Mouse (Mus musculus): ENCODE measurements around the gene Pla2g12a. TPM values are rescaled to one million over a fixed set of nuclear protein-coding genes. Genes with fewer than 3 reads are reported as not detected.
A peak's percentile ranks its signal among the peaks of the same experiment; 100 is the strongest.

Gene Pla2g12a
- total RNA-seq, 2 experiments from 2014 or later: 17.6 to 17.9 TPM

DNA sequence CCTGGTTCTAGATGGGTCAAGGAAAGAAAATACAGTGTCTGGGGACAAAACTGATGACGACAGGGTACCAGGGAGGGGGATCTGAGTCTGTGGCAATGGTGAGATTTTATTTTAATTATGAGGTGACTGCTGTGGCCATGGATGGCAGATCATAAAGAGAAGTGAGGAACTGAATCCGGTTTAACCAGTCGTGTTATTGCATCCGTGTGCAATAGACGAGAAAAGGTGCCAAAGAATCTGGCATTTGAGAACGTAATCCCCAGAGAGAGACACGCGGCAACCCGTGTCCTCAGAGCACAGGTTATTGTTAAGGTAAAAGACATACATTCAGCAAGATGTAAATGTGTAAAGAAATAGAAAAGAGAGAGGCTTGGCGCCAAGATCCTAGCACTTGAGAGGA is 1.1 kb upstream of the Pla2g12a start:
- TF ChIP-seq CTCF (IDR thresholded peaks at IDR 0.05): no peak
- Histone ChIP-seq H3K27ac (no peak overlapping the region), H3K4me3 (no peak overlapping the region)
- intact Hi-C loops (cut with DNase I): loop anchor here (5.0 kb wide), 1 partner anchor 185 kb away; the partner anchor contains the start of gene Sec24b
- DNase-seq (ENCODE audit: extremely low spot score in 1 of 2, low spot score in 2 of 2): no peak

DNA sequence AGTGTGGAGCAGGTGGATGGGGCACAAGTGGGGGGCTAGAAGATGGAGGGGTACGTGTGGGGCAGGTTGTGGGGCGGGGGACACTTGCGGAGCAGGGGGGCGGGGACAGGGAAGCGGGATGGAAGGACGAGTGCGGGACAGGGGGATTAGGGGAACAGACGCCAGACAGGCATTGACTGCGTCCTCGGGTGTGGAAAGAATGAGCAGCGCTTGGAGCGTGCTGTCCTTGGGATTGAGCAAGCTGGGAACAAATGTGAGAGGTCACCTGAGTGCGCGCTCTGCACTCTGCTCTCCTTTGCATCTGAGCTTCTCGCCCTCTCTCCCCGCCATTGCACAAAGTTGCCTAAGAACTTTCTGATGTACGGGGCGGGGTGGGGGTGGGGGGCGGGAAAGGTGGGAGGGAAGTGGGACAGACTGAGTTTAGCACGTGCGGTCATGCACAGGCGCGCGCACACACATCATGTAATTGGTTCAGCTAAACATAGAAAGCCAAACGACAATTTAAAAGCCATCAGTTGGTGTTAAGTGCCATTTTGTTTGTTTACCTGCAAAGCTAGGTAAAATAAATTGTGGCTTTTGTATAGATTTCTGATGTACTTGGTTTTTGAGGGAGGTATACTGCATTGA is 838 bp downstream of the Pla2g12a start:
- Histone ChIP-seq H3K4me3 (peak overlapping the region; percentile 82), H3K27ac (no peak overlapping the region)
- intact Hi-C loops (cut with DNase I): loop anchor here (5.0 kb wide), 1 partner anchor 183 kb away; the partner anchor contains the start of gene Sec24b
- no peak for DNase-seq (ENCODE audit: extremely low spot score in 1 of 2, low spot score in 2 of 2)
- no peak; the same call in 1 of the 2 replicates for TF ChIP-seq CTCF (IDR thresholded peaks at IDR 0.05)

- DNase-seq (ENCODE audit: extremely low spot score in 1 of 2, low spot score in 2 of 2): no peak
- no peak overlapping the region for H3K4me3 ChIP-seq
- no peak overlapping the region for H3K27ac ChIP-seq
- intact Hi-C loops (cut with DNase I): loop anchor here (5.0 kb wide), 1 partner anchor 182 kb away; the partner anchor contains the start of gene Sec24b
- no peak for TF ChIP-seq CTCF (IDR thresholded peaks at IDR 0.05)
Observed at GRCm38 (mm10) chr3:129879913-129880312, 1.5 kb downstream of the Pla2g12a start.

DNA sequence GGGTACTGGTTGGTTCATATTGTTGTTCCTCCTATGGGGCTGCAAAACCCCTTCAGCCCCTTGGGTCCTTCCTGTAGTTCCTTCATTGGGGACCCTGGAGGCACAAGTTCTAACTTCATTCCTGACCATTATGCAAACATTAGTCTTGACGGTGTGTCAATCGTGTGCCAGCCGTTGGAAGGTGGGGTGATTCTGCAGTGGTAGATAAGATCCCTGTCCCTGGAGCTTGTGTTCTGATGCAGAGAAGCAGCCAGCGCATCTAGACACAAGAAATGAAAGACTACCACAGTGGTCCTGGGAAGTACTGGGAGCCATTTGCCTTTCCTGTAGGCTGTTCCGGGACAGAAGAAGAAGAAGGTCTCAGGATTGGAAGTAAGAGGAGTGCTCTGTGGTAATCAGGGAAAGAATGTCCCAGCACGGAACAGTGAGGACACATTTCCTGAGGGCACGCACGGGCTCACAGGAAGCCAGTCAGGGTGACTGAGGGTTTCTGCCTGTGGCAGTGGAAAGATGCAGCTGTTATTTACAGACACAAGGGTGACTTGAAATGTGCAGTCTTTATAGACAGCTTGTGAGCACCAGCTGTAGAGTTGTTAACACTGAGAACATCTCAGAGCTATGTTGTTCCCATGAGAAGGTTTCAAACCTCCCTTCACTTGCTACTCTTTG is 2.7 kb downstream of the Pla2g12a start:
- no peak for TF ChIP-seq CTCF (IDR thresholded peaks at IDR 0.05)
- no peak for DNase-seq (ENCODE audit: extremely low spot score in 1 of 2, low spot score in 2 of 2)
- H3K4me3 ChIP-seq: no peak overlapping the region
- no peak overlapping the region for H3K27ac ChIP-seq
- intact Hi-C loops (cut with DNase I): no loop called here

DNA sequence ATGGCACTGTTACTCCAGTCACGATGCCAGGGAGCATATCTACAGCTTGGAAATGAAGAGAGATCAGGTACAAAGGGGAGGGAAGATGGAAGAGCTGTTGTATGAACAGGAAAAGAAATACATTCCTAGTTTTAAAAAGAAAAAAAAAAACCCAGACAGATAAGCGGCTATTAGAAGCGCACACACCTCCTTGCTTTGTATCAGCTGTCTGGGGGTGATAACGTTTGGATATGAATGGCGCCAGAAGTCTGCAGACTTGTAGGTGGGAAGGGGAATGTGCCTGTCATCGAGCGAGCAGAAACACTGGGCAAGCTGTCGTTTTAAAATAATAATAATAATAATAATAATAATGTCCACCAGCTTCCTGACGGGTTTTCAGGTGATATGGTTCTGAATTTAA is 7.2 kb downstream of the Pla2g12a start:
- H3K4me3 ChIP-seq: no peak overlapping the region
- TF ChIP-seq CTCF (IDR thresholded peaks at IDR 0.05): no peak
- no peak for DNase-seq (ENCODE audit: extremely low spot score in 1 of 2, low spot score in 2 of 2)
- intact Hi-C loops (cut with DNase I): no loop called here
- H3K27ac ChIP-seq: no peak overlapping the region

DNA sequence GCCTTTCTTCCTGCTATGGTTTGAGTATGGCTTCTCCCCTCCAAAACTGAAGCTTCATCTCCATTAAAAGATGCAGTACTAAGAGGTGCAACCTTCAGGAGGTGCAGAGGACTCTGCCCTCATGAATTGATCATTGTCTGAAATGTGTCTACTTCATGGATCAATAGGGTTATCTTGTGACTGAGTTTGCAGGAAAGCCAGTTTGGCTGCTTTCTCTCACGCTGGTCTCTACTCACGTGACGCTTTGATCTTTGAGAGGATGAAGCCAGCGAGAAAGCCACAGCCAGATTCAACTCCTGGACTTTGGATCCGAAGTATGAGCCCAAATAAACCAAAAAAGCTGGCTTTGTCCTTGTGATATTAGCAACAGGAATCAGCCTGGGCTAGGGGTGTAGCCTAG is 8.0 kb downstream of the Pla2g12a start:
- no peak for TF ChIP-seq CTCF (IDR thresholded peaks at IDR 0.05)
- intact Hi-C loops (cut with DNase I): no loop called here
- Histone ChIP-seq H3K27ac (no peak overlapping the region), H3K4me3 (no peak overlapping the region)
- no peak for DNase-seq (ENCODE audit: extremely low spot score in 1 of 2, low spot score in 2 of 2)

- H3K4me3 ChIP-seq: no peak overlapping the region
- TF ChIP-seq CTCF (IDR thresholded peaks at IDR 0.05): no peak
Observed at GRCm38 (mm10) chr3:129887779-129888517, 9.5 kb downstream of the Pla2g12a start.

GRCm38 (mm10) chr3:129892003-129892402 is 13.6 kb downstream of the Pla2g12a start:
- no peak overlapping the region for H3K27ac ChIP-seq
- intact Hi-C loops (cut with DNase I): no loop called here
- no peak for TF ChIP-seq CTCF (IDR thresholded peaks at IDR 0.05)
- no peak for DNase-seq (ENCODE audit: extremely low spot score in 1 of 2, low spot score in 2 of 2)
- no peak overlapping the region for H3K4me3 ChIP-seq

More at GRCm38 (mm10) chr3:129887779-129888517, 9.5 kb downstream of the Pla2g12a start:
- no peak overlapping the region for H3K27ac ChIP-seq
- no peak for DNase-seq (ENCODE audit: extremely low spot score in 1 of 2, low spot score in 2 of 2)
- intact Hi-C loops (cut with DNase I): no loop called here

DNA sequence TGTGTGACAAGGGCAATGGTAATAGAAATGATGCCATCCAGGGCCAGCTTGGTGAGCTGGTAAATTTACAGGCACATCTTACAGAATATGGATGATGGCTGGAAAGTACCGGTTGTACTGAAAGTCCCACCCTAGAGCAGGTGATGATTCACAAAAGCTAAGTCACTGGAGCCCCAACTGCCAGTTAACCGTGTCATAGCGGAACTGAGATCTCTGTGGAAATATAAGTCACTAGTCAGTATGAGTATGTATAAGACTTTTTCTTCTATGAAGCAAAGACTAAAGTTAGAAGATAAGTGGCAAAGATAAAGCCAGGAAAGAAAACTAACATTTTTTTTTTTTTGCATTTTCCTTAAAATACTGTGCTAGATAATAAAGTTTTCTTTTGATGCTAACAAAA is 14.7 kb downstream of the Pla2g12a start:
- intact Hi-C loops (cut with DNase I): no loop called here
- DNase-seq (ENCODE audit: extremely low spot score in 1 of 2, low spot score in 2 of 2): no peak
- Histone ChIP-seq H3K27ac (no peak overlapping the region), H3K4me3 (no peak overlapping the region)
- no peak for TF ChIP-seq CTCF (IDR thresholded peaks at IDR 0.05)

DNA sequence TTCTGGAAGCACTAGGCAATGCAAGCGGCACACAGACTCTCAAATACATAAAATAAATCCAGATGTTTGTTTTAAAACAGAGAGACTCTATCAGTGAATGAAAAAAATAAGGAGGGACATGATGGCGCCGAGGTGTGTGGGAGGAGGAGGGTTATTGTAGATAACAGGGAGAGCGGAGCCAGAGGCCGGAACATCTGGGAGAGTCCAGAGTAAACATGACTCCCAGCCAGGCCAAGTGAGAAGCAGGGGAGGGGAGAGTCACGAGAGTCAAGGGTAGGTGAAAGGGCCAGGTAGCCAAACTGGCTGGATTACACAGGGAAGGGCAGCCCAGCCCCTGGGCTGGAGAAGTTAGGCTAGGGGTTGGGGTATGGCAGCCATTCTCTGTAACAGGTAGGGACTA is 18.2 kb downstream of the Pla2g12a start:
- no peak for DNase-seq (ENCODE audit: extremely low spot score in 1 of 2, low spot score in 2 of 2)
- Histone ChIP-seq H3K27ac (no peak overlapping the region), H3K4me3 (no peak overlapping the region)
- intact Hi-C loops (cut with DNase I): no loop called here
- no peak for TF ChIP-seq CTCF (IDR thresholded peaks at IDR 0.05)

DNA sequence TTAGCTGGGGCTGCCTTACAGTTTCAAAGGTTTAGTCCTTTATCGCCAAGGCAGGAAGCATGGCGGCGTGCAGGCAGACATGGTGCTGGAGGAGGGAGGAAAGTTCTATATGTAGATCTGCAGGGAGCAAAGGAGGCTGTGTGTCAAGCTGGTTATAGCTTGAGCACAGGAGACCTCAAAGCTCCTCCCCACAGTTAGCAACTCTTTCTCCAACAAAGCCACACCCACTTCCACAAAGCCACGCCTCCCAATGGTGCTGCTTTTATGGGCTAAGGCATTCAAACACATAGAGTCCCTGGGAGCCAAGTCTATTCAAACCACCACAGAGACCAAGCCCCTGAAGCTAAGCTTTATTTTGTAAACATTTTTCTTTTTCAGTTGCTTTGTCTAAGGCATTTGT is 20.5 kb downstream of the Pla2g12a start:
- DNase-seq (ENCODE audit: extremely low spot score in 1 of 2, low spot score in 2 of 2): no peak
- intact Hi-C loops (cut with DNase I): no loop called here
- TF ChIP-seq CTCF (IDR thresholded peaks at IDR 0.05): no peak
- H3K27ac ChIP-seq: no peak overlapping the region
- H3K4me3 ChIP-seq: no peak overlapping the region

- H3K27ac ChIP-seq: no peak within 1 kb of the TSS
- no peak for TF ChIP-seq CTCF (IDR thresholded peaks at IDR 0.05)
- H3K4me3 ChIP-seq: peak within 1 kb of the TSS; percentile 51
- DNase-seq (ENCODE audit: extremely low spot score in 1 of 2, low spot score in 2 of 2): peak; percentile 59 to 61
- intact Hi-C loops (cut with DNase I): loop anchor here (10.0 kb wide), 1 partner anchor 803 kb away; the partner anchor contains the start of gene Ostc
Observed at GRCm38 (mm10) chr3:129901271-129901809, 22.9 kb downstream of the Pla2g12a start, which contains the start of gene Casp6. Gene Casp6, plus strand, starts transcription at chr3:129901425.

Measured in left cerebral cortex, adult 2 months (tissue).